Mouse (Mus musculus): ENCODE measurements around the gene Upp2. TPM values are rescaled to one million over a fixed set of nuclear protein-coding genes. Genes with fewer than 3 reads are reported as not detected.
A peak's percentile ranks its signal among the peaks of the same experiment; 100 is the strongest.

Gene Upp2
- polyA plus RNA-seq (2015; fragmentation: Nextera tagmentation; extraction: Ambion mirVana) = 1.3 and 1.7 TPM in 2 replicates

DNA sequence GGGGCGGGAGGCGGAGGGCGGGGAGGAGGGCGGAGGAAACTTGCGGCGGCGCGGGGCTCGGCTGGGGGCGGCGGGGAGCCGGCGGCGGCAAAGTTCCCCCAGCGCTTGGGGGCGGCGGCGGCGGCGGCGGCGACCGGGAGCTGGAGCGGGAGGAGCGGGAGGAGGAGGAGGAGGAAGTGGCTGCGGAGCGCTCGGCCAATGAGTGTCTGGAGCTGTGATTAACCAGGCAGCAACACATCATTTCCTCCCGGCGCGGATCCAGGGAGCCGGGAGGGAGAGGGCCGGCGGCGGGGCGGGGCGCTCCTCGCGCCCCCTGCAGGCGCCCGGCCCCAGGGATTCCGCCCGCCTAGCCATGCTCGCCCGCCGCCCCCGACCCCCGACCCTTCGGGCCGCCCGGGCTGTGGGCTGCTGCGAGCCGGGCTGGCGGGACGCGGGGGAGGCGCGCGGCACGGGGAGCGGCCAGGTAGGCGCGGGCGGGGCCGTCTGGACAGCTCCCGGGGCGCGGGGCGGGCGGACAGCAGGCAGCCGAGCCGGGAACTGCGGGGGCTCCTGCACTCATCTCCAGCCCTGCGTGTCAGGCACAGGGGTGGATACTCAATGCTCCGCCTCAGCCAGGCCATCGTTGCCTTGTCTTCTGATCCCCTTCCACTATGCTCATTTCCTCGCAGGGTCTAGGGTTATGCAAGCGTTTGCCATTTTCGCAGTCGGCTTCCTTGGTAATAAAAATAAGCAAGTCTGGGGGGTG is at the start of gene Upp2, which contains the start of gene Acvr1:
TSS of gene Upp2 (plus strand) at position 233 of the 745 bp plus-strand sequence.
TSS of gene Acvr1 (minus strand) at position 92 of the 745 bp plus-strand sequence.
- DNase-seq (ENCODE audit: low spot score) = no peak

DNA sequence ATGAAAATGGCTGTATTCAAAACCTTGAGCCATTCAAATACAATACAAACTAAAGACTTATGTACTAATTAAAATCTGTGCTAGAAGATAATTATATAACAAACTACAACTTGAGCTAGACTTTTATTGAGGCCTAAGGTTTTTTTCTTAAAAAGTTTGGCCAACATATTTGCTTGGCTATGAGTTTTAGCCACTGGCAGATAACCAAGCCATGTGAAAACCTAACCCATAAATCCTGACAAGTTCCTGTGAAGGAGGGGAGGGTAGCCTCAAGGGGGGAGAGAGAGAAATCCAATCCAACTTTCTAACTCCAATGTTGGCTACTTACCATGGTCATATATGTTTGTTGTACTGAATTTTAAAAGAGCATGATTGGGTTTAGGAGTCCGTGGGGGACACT is 48.6 kb upstream of the Upp2 start:
- DNase-seq (ENCODE audit: low spot score) = no peak

DNA sequence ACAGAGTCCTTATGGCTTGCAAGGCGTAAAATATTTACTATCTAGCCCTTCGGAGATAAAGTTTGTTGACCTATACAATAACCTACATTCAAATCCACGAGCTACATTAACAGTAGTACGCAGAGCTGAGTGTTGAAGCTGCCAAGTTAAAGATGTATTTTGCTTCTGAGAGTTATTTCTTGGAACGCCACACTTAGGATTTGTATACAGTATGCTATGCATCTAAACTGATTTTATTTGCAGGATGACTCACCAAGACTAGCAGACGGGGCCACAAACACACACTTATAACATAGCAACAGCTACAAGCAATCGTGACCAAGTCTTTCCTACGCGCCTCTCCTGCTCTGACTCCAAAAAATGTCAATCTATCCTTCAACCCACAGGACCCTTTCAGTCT is 46.4 kb upstream of the Upp2 start:
- no peak for DNase-seq (ENCODE audit: low spot score)

DNA sequence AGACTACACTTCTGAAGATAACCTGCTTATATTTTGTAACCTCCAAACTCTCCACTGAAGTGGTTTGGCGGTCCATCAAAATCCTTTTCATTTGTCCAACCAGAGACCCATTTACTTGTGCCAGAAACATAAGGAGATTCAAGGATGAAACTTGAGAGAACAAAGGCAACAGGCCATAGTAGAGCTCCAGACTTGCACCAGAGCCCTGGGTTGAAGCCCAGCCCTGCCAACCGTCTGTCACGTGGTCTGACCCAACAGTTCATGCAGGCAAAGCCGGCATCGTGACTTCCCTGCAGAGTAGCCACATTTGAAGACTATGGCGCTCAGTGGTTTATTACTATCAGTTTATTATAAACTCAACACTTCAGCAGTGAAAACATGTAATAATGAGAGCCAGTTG is 45.5 kb upstream of the Upp2 start:
- DNase-seq (ENCODE audit: low spot score) = no peak

DNA sequence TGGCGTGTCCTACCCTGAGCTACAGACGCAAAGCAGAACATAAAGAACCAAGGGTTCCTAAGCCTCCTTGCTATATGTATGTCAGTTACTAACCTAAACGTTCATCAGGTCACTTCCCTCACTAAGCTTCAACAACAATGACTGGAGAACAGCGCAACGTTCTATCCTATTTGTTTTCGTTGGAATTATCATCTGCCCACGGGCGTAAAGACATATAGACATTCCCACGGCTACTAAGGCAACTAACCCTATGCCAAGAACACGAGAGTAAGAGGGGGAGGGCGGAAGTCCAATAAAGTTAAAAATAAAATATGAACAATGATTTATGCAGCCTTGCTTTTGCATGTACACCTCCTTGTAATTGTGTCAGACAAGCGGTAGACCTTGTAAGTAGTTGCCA is 44.0 kb upstream of the Upp2 start:
- DNase-seq (ENCODE audit: low spot score) = no peak

DNA sequence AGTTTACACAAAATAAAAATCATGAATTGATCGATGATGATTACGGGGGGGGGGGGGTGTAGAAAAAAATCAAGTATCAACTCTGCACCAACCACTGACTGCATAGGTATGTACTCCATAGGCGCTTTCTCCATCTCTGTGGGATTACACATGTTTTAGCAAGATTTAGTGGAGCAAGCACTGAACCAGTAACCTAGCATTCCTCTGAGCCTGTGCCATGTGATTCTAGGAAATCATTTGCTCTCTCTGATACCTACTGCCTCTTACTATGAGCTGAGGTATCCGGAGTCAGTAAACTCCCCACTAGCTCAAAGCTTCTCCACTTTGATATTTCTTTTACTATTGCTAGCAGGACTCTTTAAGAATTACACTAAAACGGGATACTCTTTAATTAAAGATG is 43.2 kb upstream of the Upp2 start:
- DNase-seq (ENCODE audit: low spot score) = no peak

DNA sequence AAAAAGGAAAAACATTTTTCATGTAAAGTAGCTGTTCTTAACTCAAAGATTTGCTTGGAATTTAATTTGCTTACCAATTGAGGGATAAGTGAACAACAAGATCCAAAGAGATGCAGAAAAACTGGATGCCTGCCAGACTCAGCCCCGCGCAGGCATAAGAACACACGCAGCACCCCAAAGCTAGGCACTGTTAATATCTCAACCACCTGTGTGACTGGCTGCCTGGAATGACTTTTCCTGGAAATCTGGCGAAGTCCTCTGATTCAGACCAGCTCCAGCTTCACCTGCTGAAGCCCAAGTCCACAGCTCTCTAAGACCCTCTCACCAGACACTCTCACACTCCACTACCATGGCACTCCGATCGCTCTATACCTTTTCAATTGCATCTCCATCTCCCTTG is 42.7 kb upstream of the Upp2 start:
- DNase-seq (ENCODE audit: low spot score) = no peak

DNA sequence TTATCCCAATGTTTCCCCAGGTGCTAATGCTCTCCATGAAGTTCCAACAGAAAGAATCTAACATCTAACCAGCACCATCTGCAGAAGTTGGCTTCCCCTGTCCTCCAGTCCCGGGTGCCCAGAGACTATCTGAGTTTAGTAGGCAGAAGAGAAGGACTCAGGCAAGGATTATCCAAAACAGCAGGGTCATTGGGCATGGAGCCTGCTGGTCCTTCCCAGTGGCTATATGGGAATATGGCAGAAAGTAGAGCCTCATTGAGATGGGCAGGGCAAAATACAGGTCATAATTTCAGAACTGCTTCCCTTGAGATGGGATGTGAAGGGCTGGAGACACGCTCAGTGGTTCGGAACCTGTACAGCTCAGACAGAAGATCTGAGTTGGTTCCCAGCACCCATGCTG is 39.3 kb upstream of the Upp2 start:
- no peak for DNase-seq (ENCODE audit: low spot score)

DNA sequence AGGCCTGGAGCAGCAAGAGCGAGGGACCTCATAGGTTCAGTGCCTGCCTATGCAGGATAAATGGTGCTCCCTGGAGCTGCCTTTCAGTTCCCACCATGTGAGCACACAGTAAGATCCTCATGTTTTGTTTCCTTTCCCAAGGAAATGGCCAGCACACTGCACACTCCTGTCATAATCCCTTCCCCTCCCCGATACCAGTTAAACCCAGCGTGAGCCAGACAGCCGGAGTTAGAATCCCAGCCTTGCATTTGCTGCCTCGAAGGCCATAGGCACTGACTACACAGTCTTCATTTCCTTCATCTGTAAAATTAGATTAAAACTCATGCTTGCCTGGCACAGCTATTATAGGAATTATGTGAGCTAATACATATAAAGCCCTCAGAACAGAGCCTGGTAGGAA is 37.7 kb upstream of the Upp2 start:
- no peak for DNase-seq (ENCODE audit: low spot score)

DNA sequence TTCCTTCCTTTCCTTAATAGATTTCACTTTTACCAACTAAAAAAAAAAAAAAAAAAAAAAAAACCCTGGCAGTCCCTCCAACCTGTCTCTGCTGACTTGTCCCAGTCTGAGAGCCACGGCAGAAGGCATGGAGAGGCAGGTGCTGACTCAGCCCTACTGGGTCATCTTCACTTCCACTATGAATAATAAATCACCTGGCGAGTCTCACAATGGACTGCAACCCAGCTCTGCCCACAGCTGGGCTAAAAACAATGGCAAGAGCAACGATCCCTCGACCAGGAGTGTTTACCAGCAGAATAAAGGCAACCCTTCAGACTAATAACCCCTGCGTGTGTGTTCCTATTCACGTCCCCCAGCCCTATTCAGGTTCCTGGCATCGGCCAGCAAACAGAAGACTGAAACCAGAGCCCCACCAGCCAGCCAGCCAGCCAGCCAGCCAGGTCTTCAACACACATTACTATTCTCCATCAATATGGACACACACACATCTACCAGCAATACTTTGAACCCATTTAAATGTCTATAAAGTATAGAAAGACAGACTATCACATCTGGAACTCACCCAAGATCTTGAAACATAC is 37.1 kb upstream of the Upp2 start:
- DNase-seq (ENCODE audit: low spot score) = no peak

DNA sequence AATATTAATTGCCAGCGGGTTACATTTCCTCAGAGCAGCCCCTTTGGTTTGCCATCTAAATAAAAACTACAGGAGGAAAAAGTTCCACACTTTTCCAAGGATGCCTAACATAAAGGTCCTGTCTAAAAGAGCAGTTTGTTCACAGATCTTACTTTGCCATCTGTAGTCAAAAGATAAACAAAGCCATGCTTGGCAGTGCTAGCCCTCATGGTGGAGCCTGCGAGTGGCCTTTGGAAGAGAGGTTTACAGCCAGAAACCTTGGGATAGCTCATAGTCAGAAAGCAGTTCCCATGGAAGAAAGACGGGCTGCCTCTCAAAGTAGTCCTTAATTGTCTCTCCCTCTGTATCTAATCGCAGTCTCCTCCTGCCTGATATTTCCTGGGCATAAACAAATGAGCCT is 36.6 kb upstream of the Upp2 start:
- no peak for DNase-seq (ENCODE audit: low spot score)

DNA sequence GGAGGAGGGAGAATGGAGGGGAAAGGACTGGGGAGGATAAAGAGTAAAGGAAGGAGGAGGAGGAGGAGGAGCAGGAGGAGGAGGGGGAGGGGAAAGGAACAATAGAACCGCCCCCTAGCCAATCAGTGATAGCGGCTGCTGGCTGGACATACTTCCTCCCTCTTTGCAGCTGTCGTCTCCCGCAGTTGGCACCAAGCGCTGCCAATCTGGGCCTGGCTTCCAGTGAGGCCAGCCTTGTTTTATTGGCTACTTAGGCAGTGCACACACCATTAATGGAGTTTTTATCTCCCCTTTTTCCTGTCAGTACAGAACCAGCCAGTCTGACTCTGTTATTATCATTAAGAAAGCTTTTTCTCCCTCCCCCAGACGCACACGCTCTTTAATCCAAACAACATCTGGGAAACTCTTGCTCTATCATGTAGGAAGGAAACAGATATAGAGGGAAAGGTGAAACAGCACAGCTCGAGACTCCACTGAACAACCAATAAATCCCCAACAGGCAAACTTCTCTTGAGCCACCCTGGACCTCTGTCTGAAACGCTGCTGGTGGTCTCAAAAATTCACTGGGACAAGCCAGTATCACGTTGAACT is 34.7 kb upstream of the Upp2 start:
- peak; percentile 33 for DNase-seq (ENCODE audit: low spot score)

DNA sequence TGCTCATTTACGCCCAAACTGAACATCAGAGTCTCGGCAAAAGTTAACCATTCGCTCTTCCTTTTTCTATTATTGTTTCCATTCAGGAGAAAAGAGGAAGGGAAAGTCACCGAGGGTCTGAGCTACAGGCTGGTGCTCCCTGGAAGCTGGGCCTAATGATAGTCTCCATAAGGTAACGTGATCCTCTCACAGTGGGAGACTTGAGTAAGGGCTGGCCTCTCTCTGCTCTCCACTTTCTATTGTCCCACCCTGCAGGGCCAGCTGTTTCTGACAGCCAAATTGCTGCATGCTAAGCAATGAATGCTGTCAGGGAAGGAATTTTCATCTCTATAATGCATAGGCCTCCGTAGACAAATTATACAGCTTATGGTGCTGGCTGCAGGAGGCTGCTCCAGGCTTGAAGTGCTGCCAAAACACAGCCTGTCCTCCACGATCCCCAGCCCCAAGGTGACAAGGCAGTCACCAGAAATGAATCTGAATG is 33.5 kb upstream of the Upp2 start:
- no peak for DNase-seq (ENCODE audit: low spot score)

DNA sequence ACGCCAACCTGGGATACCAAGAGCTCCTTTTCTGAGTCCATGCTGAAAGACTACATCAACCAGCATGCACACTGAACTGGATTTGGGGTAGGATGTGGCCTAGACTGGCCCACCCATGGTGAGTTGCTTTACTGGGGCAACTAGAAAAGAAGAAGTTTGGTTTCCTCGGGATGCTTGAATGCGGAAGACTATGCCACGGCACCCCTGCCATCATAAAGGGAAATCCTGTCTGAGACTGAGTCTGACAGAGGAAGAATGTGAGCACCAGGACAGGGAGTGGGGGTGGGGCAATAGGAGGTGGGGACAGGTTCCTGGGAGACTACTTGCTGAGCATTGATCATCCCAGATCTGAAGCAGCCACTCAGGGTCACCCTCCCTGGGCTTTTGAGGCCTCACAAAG is 32.7 kb upstream of the Upp2 start:
- DNase-seq (ENCODE audit: low spot score) = no peak

DNA sequence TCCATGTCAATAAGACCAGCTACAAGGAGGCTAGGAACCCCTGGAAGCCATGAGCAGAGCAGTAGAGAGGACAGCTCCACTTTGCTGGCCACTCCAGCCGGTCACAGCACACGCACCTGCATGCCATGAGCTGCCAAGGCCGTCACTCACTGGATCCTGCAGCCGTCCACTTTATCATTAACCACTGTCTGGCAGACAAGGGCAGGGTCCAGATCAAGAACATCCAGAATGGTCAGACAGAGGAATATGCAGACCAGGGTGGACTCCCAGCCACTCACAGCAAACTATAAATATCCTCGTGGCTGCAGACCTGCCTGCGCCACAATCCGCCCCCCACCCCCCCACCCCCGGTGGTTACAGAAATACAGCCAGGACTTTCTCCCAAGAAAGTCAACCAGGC is 31.9 kb upstream of the Upp2 start:
- no peak for DNase-seq (ENCODE audit: low spot score)

DNA sequence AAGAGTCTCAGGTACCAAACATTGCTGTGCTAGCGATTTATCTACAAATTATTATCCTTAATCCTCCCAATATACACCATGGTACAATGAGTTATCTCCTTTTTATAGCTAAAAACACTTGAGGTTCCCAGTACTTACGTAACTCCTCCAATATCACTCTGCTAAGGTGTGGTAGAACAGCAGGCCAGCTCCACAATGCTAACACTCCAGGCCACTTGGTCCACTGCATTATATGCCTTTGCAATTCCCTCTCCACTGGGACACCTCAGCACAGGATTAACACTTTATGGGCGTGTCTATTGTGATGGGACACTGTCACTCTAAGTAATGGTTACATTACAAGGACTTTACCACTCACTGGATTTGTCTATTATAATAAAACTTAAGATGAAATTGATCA is 30.3 kb upstream of the Upp2 start:
- DNase-seq (ENCODE audit: low spot score) = no peak

DNA sequence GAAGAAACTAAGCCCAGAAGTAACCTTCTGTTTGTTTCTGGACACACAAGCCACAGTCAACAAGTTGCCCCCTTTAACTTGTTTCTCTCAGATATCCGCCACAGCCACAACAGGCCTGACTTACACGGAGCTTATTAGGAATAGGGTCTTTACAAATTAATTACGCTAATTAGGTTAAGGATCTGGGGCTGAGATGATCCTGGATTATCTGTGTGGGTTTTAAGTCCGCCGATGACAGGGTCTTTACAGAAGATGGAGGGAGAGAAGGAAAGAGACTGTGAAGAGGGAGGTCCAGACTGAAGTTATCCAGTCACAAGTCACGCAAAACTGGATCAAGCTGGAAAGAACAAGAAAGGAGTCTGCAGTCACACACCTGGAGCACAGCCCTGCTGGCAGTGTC is 28.9 kb upstream of the Upp2 start:
- no peak for DNase-seq (ENCODE audit: low spot score)

DNA sequence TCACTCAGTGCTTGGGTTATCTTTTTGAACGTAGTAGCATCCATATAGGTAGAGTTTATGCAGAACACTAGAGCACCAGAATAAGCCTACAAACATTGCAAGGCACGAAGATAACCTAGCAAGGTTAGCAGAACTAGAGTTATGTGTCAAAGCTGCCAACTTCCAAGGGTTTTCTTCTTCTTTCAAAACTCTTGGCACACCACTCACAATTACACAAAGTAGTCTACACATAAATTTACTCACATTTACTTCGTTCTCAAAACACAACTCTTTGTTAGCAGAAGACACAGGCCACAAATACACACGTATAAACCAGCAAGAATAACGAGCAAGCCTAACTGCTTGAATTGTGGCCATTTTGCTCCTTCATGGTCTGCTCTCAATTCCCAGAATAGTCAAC is 23.8 kb upstream of the Upp2 start:
- DNase-seq (ENCODE audit: low spot score) = no peak

DNA sequence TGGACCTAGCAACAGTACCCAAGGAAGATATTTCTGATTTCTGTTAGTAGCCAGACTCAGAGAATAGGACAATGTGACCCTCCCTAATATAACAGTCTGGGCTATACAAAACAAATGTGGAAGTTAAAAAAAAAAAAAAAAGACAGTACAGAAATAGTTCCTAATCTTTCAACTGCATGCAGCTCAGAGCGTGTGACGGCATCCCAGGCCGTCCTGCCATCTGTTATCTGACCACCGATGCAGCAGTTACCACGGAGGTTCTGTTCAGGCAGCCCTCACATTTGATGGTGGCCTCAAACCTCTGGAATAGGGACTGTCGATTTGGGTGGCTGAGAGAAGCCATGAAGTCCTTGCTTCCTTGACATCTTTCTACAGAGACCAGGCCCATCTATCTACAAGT is 22.7 kb upstream of the Upp2 start:
- no peak for DNase-seq (ENCODE audit: low spot score)

DNA sequence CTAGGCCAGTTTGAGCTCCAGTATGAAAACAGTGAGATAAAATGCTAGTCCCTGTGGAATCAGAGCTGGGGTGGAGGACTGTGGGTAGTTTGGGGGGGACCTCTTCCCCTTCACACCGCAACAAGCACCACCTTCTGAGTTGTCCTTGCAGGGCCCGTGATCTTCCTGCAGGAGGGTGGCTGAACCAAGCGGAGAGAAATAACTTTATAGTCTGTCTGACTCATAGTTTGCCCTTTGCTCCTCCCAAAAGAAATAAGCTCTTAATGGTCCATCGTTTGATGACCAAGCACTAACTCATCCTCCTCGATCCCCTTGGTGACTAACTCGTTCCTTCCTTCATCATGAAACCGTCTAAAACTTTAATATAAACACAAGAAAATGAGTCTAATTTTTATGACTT is 20.8 kb upstream of the Upp2 start:
- no peak for DNase-seq (ENCODE audit: low spot score)

DNA sequence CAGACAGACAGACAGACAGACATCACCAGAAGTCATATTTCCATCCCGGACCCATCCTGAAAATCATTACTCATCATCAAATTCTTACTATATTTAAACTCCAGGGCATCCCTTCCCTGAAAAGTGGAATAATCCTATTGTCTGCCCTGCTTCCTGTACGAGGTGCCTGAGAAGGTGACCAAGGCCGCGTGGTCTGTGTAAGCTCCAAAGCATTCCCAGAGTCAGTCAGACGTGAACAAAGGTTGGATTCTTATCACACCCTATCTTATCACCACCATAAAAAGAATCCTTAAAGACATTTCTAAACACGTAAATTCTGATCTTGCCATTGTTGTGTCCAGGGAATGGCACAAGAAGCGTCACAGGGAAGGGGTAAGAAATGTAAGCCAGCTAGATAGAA is 18.2 kb upstream of the Upp2 start:
- DNase-seq (ENCODE audit: low spot score) = no peak

DNA sequence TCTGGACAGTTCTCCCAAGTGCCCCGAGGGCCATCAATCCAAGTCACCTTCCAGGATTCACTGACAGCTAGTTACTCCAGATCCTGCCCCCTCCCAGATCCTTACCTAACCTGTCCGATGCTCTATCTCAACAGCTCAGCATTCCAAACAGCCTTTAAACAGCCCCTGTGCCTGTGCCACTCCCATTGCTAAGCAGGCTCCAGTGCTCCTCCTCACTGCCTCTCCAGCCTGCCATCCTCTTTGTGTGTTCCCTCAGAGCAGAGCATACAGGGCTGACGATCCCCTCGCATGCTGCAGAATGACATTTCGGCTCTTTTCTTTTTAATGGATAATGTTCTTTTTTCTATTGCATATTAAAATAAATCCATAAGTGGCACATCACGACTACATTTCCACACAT is 17.1 kb upstream of the Upp2 start:
- no peak for DNase-seq (ENCODE audit: low spot score)

DNA sequence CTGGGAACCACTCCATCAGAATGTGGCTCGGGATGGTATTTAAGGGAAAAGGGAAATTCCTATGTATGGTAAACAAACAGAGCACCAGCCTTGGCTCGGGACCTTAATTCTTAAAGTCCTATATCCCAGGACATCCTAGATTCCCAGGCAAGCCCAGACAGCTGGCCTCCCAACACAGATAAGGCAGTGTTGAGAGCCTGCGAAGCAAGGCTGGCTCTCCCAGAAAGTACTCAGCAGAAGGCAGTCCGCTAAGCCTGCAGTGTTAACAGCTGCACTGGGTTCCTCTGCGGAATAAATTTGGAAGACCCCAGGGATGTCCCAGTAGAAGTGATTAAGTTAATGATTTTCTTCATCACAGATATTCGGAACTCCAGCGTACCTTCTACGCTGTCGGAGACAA is 16.6 kb upstream of the Upp2 start:
- no peak for DNase-seq (ENCODE audit: low spot score)

Measured in thymus, postnatal 0 days (tissue).